Mouse (Mus musculus) urinary bladder, postnatal 4 days (tissue): ENCODE measurements around the gene Spred3.

ENCODE experiments used
- DNase-seq, 2 experiments: peaks; one replicate each; pipeline ENCODE4 v3.0.0; 2021 to 2022; ENCODE audit warnings: low spot score in 2 of 2

The Spred3 gene

DNA sequence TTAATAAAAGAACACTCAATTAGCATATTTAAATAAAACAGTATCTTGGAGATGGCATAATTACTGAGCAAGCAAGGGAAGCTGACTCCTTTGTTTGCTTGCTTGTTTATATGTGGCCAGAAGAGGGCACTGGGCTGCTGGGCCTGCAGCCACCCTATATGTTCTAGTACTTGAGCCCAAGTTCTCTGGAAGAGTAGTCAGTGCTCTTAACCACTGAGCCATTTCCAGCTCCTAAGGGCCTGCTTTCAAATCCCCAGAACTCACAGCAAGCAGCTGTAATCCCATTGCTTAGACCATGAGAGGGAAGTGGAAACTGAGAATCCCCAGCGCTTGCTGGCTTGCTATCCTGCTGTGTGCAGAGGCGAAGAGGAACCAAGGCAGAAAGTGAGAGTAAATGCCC lies 41.5 kb downstream of the Spred3 start:
- DNase-seq: no peak

DNA sequence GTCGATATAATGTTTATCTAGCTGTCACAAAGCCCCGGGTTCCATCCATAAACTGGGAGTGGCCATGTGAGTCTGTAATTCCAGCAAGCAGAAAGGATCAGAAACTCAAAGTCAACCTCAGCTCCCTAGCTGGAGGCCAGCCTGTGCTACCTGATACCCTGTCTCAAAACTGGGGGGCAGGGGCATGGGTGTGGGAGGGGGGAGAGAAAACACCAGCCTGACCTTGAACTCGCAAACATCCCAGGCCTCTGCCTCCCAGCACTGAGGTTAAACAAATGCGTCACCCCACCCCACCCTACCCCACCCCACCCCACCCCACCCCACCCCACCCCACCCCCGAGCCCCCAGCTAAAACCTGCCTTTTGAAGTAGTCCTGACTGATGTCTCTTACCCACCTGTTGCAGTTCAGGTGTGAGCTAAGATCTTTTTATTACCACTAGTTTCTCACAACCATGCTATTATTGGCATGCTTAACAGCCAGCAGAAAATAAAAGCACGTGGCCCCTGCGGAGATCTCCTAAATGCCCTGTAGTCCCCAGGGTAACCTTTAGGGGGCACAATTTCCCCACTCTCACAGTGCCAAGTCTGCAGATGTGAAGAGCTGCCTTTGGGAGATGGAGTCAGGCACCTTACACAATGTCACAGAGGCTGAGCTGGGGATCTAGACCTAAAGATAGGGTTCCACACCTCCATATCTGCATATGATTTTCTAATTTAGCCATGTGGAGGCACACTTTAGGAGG lies 43.9 kb downstream of the Spred3 start:
- no peak for DNase-seq

DNA sequence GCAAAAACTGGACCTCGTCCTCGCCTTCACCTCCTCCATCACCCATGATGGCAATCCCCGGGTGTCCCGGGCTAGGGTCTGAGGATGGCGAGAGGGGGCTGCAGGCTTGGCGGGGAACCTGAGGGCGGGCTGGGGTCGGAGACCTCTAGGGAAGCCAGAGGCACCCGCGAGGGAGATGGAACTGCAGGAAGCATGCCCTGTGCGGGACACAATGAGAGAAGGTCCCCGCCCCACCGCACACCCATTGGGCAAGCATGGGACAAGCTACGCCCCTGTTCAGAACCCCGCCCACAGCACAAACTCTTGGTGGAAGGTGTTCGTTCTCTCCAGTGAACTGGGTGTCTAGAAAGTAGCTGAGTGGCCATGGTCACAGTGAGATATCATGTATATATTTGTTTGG lies 45.2 kb downstream of the Spred3 start, which contains the start of gene Ryr1:
Gene Ryr1, minus strand, starts transcription at position 210 of the 400 bp plus-strand sequence.
- no peak for DNase-seq

DNA sequence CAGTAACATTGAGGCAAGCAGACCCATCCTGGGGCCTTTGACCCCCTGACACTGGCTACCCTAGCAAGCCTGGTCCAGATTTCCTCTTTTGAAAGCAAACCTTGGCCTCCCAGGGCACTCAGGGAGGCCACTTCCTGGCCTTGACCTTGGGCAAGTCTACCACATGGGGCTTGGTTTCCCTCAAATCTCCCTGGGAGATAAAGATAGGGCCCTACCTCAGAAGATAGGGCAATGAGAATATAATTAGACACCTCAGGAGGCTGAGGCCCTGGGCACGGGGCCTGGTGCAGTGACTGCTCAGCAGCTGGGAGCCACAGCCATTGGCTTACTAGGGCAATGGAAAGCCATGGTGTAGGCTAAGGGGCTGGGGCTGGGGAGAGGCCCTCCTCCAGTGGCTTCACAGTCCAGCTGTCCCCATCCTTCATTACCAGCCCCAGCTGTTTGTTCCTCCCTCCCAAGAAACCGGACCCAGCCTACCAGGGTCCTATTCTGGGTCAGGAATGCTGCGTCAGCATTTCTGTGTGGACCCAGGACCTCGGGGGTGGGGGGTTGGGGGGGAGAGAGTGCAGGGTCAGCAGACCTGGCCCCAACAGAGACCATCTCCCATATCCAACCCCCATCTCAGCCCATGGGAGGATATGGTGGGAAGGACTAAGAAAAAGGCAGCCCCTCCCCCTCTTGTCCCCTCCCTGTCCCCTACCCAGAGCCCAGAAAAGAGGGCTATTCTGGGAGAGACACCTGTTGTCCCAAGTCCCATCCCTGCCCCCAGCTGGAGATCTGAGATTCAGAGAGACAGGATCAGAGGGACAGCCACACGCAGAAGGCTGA lies 46.5 kb downstream of the Spred3 start:
- DNase-seq: no peak

DNA sequence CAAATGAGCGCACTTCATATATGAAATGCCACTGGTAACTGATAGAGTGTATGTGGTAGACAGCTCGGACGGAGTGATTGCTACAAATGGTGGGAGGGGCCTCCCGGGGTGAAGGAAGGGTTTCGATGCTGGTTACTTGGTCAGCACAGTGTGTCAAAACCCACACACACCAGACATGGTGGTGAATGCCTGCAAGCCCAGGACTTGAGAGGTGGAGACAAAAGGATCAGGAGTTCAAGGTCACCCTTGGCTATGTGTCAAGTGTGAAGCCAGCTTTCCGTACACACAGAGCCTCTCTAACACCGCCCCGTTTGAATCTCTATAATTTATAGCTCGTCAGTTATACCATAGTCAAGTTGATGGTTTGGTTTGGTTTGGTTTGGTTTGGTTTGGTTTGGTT lies 47.4 kb downstream of the Spred3 start:
- DNase-seq: no peak

DNA sequence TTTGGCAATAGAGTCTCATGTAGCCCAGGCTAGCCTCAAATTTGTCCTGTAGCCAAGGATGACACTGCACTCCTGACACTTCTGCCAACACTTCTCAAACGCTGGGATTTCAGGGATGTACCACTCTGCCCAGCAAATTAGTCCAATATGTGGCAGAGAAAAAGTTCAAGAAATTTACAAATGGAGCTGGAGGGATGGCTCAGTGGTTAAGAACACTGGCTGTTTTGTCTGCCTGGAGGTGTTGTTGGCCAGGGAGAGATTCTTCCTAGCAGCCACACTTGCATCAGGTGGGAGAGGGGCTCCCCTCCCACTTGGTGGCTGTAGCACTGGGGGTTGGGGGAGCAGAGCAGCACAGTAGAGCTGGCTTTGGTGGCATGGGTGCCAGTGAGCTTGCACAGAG lies 50.7 kb downstream of the Spred3 start:
- DNase-seq: no peak

DNA sequence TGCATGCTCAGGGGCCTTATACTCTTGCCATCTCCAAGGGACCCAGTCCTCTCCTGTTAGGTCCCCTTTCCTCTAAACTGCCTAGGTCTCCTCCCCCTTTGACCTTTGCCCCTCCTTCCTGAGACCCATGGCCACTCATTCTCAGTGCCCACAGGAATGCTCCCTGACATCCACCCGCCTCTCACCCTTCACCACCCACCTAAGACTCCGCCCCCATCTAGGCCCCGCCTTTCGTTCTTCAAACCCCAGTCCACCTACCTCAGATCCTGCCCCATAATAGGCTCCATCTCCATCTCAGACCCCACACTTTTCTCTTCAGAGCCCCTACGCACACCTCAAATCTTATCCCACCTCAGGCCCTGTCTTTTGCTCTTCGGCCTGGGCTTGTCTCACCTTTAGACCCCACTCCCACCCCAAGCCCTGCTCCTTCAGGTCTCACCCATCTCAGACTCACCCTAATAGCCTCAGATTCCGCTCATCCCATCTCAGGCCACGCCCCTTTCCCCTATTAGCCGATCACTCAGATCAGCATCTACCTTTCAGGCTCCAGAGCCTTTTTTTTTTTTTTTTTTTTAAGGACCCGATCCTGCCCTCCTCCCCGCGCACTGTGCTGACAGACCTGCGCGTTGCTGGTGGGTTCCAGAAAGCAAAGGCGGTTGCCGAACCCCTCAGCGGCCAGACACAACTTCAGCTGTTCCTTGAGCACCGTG lies 51.9 kb downstream of the Spred3 start:
- no peak for DNase-seq

DNA sequence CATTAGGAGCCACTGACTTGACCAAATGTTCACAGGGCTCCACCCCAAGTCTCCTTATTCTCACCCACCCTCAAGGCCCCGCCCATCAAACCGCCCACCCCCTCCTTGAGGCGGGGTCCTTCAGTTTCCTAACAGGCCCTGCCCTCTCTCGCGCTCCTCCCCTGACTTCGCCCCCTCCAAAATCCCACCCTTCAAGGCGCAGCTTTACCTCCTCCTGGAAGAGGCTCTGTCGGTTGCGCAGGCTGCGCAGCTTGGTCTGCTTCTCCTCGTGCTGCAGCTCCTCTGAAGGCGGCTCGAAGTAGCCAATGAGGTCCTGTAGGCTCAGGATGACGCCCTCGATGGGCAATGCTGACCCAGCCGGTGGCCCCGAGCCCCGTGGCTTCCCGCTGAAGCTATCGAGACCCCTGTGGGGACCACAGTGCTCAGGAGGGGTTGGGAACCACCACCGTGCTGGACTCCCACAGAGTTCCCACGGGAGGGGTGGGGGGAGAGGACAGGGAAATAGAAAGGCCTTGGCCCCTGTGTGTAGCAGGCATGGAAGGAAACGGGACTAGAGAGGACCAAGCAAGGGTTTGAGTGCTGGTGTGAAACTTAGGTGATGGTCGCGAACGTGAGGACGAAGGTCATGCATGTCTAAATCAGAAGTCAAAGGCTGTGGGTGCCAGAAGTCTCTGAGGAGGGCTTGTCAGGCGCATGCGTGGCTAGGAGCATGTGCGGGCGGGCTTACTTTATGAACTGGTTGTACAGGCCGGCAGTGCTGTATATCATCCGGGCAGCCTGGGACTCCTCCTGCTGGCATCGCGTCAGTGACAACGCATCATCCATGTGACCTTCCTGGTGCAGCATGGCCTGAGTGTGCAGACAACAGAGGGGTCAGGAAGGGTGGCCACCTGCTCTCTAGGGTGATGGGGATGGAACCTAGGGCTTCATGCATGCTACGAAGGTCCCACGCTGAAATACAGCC lies 60.9 kb downstream of the Spred3 start:
- DNase-seq: peak; percentile 65 to 77
